Mouse (Mus musculus) brain, embryonic 18.5 days (tissue): ENCODE measurements at regions not wholly inside any gene's neighbourhood (a gene's known extent, or its start where the extent isn't known, plus 50 kb on each side); places are given as distances from the start of the nearest gene placed in this dataset.

ENCODE experiments used
- DNase-seq: peaks from one replicate; pipeline ENCODE4 v3.0.0-alpha.2; 2012; ENCODE audit warnings: low read depth, low spot score

- DNase-seq = no peak
Measured at GRCm38 (mm10) chr14:106052585-106053551, 53.1 kb upstream of the Trim52 start.
